ENCODE assay signal across 7 mouse cellular contexts in genomic region chr2:24755276-24755675, GRCm38 (mm10). TPM values are rescaled to one million over a fixed set of nuclear protein-coding genes. Genes with fewer than 3 reads are reported as not detected.
DNase-seq lines count a peak whose midpoint lies in the region; ATAC-seq and TF ChIP-seq lines count a peak whose summit lies in the region.

No protein-coding gene starts in this region.

- H3K4me3 ChIP-seq in E14TG2a.4 (replicated peaks; ENCODE audit: low read length) = no peak overlapping the region
- H3K4me3 ChIP-seq in forebrain, postnatal 0 days (ENCODE audit: low read depth, low read length) = no peak overlapping the region
- H3K4me3 ChIP-seq in layer of hippocampus, adult 2 months = no peak overlapping the region
- no peak overlapping the region for H3K4me3 ChIP-seq in spleen, adult 2 months (ENCODE audit: extremely low read depth, insufficient read depth, insufficient read length)

- H3K27me3 ChIP-seq in E14TG2a.4 (ENCODE audit: insufficient read depth, low read length) = peaks cover 24% of the 10 kb centered on the region
- no peaks in the 10 kb centered on the region for H3K27me3 ChIP-seq in forebrain, postnatal 0 days (ENCODE audit: insufficient read depth, low read length)
- H3K27me3 ChIP-seq in spleen, adult 2 months (ENCODE audit: control insufficient read depth, insufficient read depth, low read length) = no peaks in the 10 kb centered on the region

- H3K9ac ChIP-seq in forebrain, postnatal 0 days = no peak overlapping the region

- peak; percentile 69 to 72 for DNase-seq in B cell, adult 2 months
- peak; percentile 19 for DNase-seq in c-Kit-positive CD71-positive TER-119-positive erythroid progenitor cells, embryonic 14.5 days (ENCODE audit: low spot score)
- peak; percentile 50 for DNase-seq in forebrain, postnatal 0 days
- DNase-seq in layer of hippocampus, adult 2 months (ENCODE audit: low spot score in 2 of 2) = peak in 1 of 2 experiments; percentile 71
- peak; percentile 66 for DNase-seq in lung, postnatal 14 days
- peak; percentile 19 to 37 for DNase-seq in spleen, adult 2 months (ENCODE audit: low read depth in 1 of 2, low spot score in 2 of 2)

- WGBS in forebrain, postnatal 0 days = 92% methylated on average over 1 of the region's 1 CpGs
- 93% methylated on average over 1 of the region's 1 CpGs for WGBS in spleen, adult 2 months

- H3K27ac ChIP-seq in forebrain, postnatal 0 days (ENCODE audit: low read depth, low read length) = no peak overlapping the region
- no peak overlapping the region for H3K27ac ChIP-seq in layer of hippocampus, adult 2 months
- no peak overlapping the region for H3K27ac ChIP-seq in spleen, adult 2 months (ENCODE audit: insufficient read depth, low read length)

- no peak for TF ChIP-seq POLR2A in spleen, adult 2 months (IDR thresholded peaks at IDR 0.05; ENCODE audit: low read depth, low read length)

- no peaks in the 10 kb centered on the region for H3K9me3 ChIP-seq in E14TG2a.4 (ENCODE audit: low read length)
- no peaks in the 10 kb centered on the region for H3K9me3 ChIP-seq in forebrain, postnatal 0 days (ENCODE audit: low read length)

- H3K4me1 ChIP-seq in E14TG2a.4 (replicated peaks; ENCODE audit: low read depth, low read length) = no peaks in the 10 kb centered on the region
- H3K4me1 ChIP-seq in forebrain, postnatal 0 days (ENCODE audit: insufficient read depth) = no peaks in the 10 kb centered on the region
- peaks cover 3% of the 10 kb centered on the region; the same call in 1 of the 2 replicates for H3K4me1 ChIP-seq in spleen, adult 2 months (ENCODE audit: control insufficient read depth, insufficient read depth, insufficient read length)

- ATAC-seq in forebrain, postnatal 0 days = peak; percentile 42; the same call in 1 of the 2 replicates

- TF ChIP-seq CTCF in E14TG2a.4 (conservative IDR thresholded peaks at IDR 0.05; ENCODE audit: low read length) = peak; percentile 74
- TF ChIP-seq CTCF in forebrain, postnatal 0 days (IDR thresholded peaks at IDR 0.05; ENCODE audit: low read depth) = peak; percentile 73
- TF ChIP-seq CTCF in layer of hippocampus, adult 2 months (conservative IDR thresholded peaks at IDR 0.05) = peak; percentile 88
- TF ChIP-seq CTCF in spleen, adult 2 months (IDR thresholded peaks at IDR 0.05; ENCODE audit: extremely low read depth, insufficient read depth, insufficient read length, insufficient replicate concordance) = peak; percentile 67; the same call in 1 of the 2 replicates

- H3K4me2 ChIP-seq in forebrain, postnatal 0 days (ENCODE audit: low read depth) = no peak overlapping the region

- no peaks in the 10 kb centered on the region for H3K36me3 ChIP-seq in E14TG2a.4 (ENCODE audit: insufficient read depth, low read length)
- peaks cover 48% of the 10 kb centered on the region for H3K36me3 ChIP-seq in forebrain, postnatal 0 days (ENCODE audit: insufficient read depth)
- H3K36me3 ChIP-seq in spleen, adult 2 months (ENCODE audit: control insufficient read depth, insufficient read depth, low read length) = no peaks in the 10 kb centered on the region

RNA-seq across cellular contexts. Expression of gene Cacna1b, which starts 7.7 kb away (rescaled TPM):
- total RNA-seq in forebrain, postnatal 0 days (2014; rRNA removed) = 40.4 and 41.7 TPM in 2 replicates
- 4.1 and 7.9 TPM in 2 replicates for polyA plus RNA-seq in forebrain, postnatal 0 days (2015; fragmentation: Nextera tagmentation; extraction: Ambion mirVana)
- total RNA-seq in layer of hippocampus, adult 2 months (2021) = 10 to 100 TPM; 77.2 to 79.7 TPM
- polyA plus RNA-seq in spleen, adult 2 months (2012; rRNA removed) = 5.0 and 7.4 TPM in 2 replicates
